Mouse (Mus musculus) heart, embryonic 11.5 days (tissue): ENCODE results near the gene Rhot2. TPM values are rescaled to one million over a fixed set of nuclear protein-coding genes. Genes with fewer than 3 reads are reported as not detected.

Experiments used
- ATAC-seq: fragments of 200-750 bp; cut with Nextera tagmentation; replicated peaks from 2 replicates; pipeline ENCODE4 v1.8.0; 2017; ENCODE audit warnings: moderate library complexity; ENCODE audit not compliant: insufficient number of reproducible peaks, low FRiP score, low TSS enrichment
- H3K27ac ChIP-seq: fragments of 300-500 bp; sonication (generic); 2 replicates; pipeline ENCODE4 v1.5.1; 2014; ENCODE audit warnings: mild to moderate bottlenecking, low read depth, low read length
- H3K27me3 ChIP-seq: fragments of 300-500 bp; sonication (generic); 2 replicates; pipeline ENCODE4 v1.6.1; 2014; ENCODE audit warnings: mild to moderate bottlenecking, low read length, mixed read lengths; ENCODE audit not compliant: control insufficient read depth, insufficient read depth
- H3K36me3 ChIP-seq: fragments of 300-500 bp; sonication (generic); 2 replicates; pipeline ENCODE4 v1.6.1; 2014; ENCODE audit warnings: mild to moderate bottlenecking, low read length, moderate library complexity, mixed read lengths; ENCODE audit not compliant: control insufficient read depth, insufficient read depth
- H3K4me1 ChIP-seq: fragments of 300-500 bp; sonication (generic); 2 replicates; pipeline ENCODE4 v1.6.1; 2014; ENCODE audit warnings: low read length; ENCODE audit not compliant: control insufficient read depth, insufficient read depth
- H3K4me2 ChIP-seq: fragments of 300-500 bp; sonication (generic); 2 replicates; pipeline ENCODE4 v1.6.1; 2014; ENCODE audit warnings: mild to moderate bottlenecking, moderate library complexity
- H3K4me3 ChIP-seq: fragments of 300-500 bp; sonication (generic); 2 replicates; pipeline ENCODE4 v1.5.1; 2014; ENCODE audit warnings: low read depth, low read length
- H3K9ac ChIP-seq: fragments of 300-500 bp; sonication (generic); 2 replicates; pipeline ENCODE4 v1.6.1; 2014; ENCODE audit warnings: mild to moderate bottlenecking, low read depth, low read length, moderate library complexity
- H3K9me3 ChIP-seq: fragments of 300-500 bp; sonication (generic); replicated peaks from 2 replicates; pipeline ENCODE4 v1.6.1; 2016; ENCODE audit warnings: low read length; ENCODE audit not compliant: control insufficient read depth
- WGBS: fragments of 180-500 bp; shearing (Covaris S2); extraction: QIAGEN DNeasy Blood & Tissue Kit; methylation state at CpG from one replicate; pipeline ENCODE4 v1.1.7; 2014; ENCODE audit not compliant: insufficient replicate concordance; 5-methylcytosine and 5-hydroxymethylcytosine counted together
- polyA plus RNA-seq: library from polyadenylated mRNA; unstranded; fragments of >200 nt; fragmentation: Nextera tagmentation; extraction: Ambion mirVana; gene quantifications from 2 replicates; pipeline ENCODE4 v1.2.1, GENCODE M21; 2014

Gene Rhot2
- polyA plus RNA-seq, 1 experiment from 2014 or later = 11.9 TPM

GRCm38 (mm10) chr17:25834595-25835222 is 9.9 kb downstream of the Rhot2 start:
- Histone ChIP-seq H3K27me3 (no peaks in the 10 kb centered on the region), H3K4me3 (peak overlapping the region; percentile 88), H3K36me3 (peaks cover 27% of the 10 kb centered on the region), H3K9ac (peak overlapping the region; percentile 92), H3K9me3 (no peaks in the 10 kb centered on the region), H3K4me1 (peaks cover 66% of the 10 kb centered on the region), H3K4me2 (peak overlapping the region; percentile 98), H3K27ac (peak overlapping the region; percentile 99; the same call in 1 of the 2 replicates)
- ATAC-seq = no peak
- 90% methylated on average over 12 of the region's 12 CpGs for WGBS

GRCm38 (mm10) chr17:25833961-25834594 is 10.6 kb downstream of the Rhot2 start:
- Histone ChIP-seq H3K9ac (peak overlapping the region; percentile 92), H3K36me3 (peaks cover 22% of the 10 kb centered on the region), H3K27ac (peak overlapping the region; percentile 99), H3K4me3 (peak overlapping the region; percentile 88), H3K4me1 (peaks cover 69% of the 10 kb centered on the region), H3K27me3 (no peaks in the 10 kb centered on the region), H3K9me3 (no peaks in the 10 kb centered on the region), H3K4me2 (peak overlapping the region; percentile 98)
- ATAC-seq = no peak
- 39% methylated on average over 6 of the region's 6 CpGs for WGBS

- Histone ChIP-seq H3K36me3 (peaks cover 19% of the 10 kb centered on the region), H3K27me3 (no peaks in the 10 kb centered on the region), H3K4me1 (peaks cover 73% of the 10 kb centered on the region), H3K4me2 (peak within 1 kb of the TSS; percentile 98), H3K27ac (peak within 1 kb of the TSS; percentile 99), H3K4me3 (peak within 1 kb of the TSS; percentile 88), H3K9ac (peak within 1 kb of the TSS; percentile 92), H3K9me3 (no peaks in the 10 kb centered on the region)
- WGBS = under 1% methylated on average over 24 of the region's 24 CpGs
- peak; percentile 73 for ATAC-seq
These were observed 11.4 kb downstream of the Rhot2 start, which contains the start of gene Stub1 for GRCm38 (mm10) chr17:25833291-25833663. Stub1 (minus strand) TSS chr17:25833404.

GRCm38 (mm10) chr17:25832436-25833290 is 12.0 kb downstream of the Rhot2 start:
- Histone ChIP-seq H3K36me3 (peaks cover 20% of the 10 kb centered on the region), H3K9ac (peak overlapping the region; percentile 92), H3K4me3 (peak overlapping the region; percentile 88), H3K27ac (peak overlapping the region; percentile 99), H3K9me3 (no peaks in the 10 kb centered on the region), H3K4me1 (peaks cover 71% of the 10 kb centered on the region), H3K27me3 (no peaks in the 10 kb centered on the region), H3K4me2 (peak overlapping the region; percentile 98)
- WGBS = under 1% methylated on average over 61 of the region's 77 CpGs
- peak; percentile 91 for ATAC-seq

- Histone ChIP-seq H3K4me2 (peak overlapping the region; percentile 98), H3K4me1 (peaks cover 61% of the 10 kb centered on the region), H3K27ac (peak overlapping the region; percentile 99; the same call in 1 of the 2 replicates), H3K9me3 (no peaks in the 10 kb centered on the region), H3K36me3 (peaks cover 24% of the 10 kb centered on the region), H3K27me3 (no peaks in the 10 kb centered on the region), H3K9ac (peak overlapping the region; percentile 92), H3K4me3 (peak overlapping the region; percentile 88)
- 50% methylated on average over 21 of the region's 21 CpGs for WGBS
- ATAC-seq = no peak
These were observed 13.0 kb downstream of the Rhot2 start for GRCm38 (mm10) chr17:25831451-25832281.

- Histone ChIP-seq H3K27ac (no peak overlapping the region), H3K4me3 (peak overlapping the region; percentile 88), H3K36me3 (peaks cover 27% of the 10 kb centered on the region), H3K27me3 (no peaks in the 10 kb centered on the region), H3K4me1 (peaks cover 53% of the 10 kb centered on the region), H3K4me2 (peak overlapping the region; percentile 98), H3K9me3 (no peaks in the 10 kb centered on the region), H3K9ac (peak overlapping the region; percentile 92; the same call in 1 of the 2 replicates)
- WGBS = 88% methylated on average over 14 of the region's 14 CpGs
- no peak for ATAC-seq
These were observed 13.7 kb downstream of the Rhot2 start for GRCm38 (mm10) chr17:25830806-25831431.

- 81% methylated on average over 4 of the region's 4 CpGs for WGBS
- Histone ChIP-seq H3K9ac (no peak overlapping the region), H3K27me3 (no peaks in the 10 kb centered on the region), H3K36me3 (peaks cover 27% of the 10 kb centered on the region), H3K9me3 (no peaks in the 10 kb centered on the region), H3K4me1 (peaks cover 47% of the 10 kb centered on the region), H3K4me3 (peak overlapping the region; percentile 69), H3K4me2 (peak overlapping the region; percentile 83), H3K27ac (no peak overlapping the region)
- ATAC-seq = no peak
These were observed 14.4 kb downstream of the Rhot2 start for GRCm38 (mm10) chr17:25830200-25830753.
